Mouse (Mus musculus) embryonic facial prominence, embryonic 13.5 days (tissue): ENCODE measurements around the gene Ttc29. TPM values are rescaled to one million over a fixed set of nuclear protein-coding genes. Genes with fewer than 3 reads are reported as not detected.

Experiments
- ATAC-seq: fragments of 200-750 bp; cut with Nextera tagmentation; 2 replicates; pipeline ENCODE4 v1.8.0; 2017; ENCODE audit warnings: low read depth; ENCODE audit not compliant: insufficient number of reproducible peaks, insufficient read depth, low FRiP score, low TSS enrichment
- H3K27ac ChIP-seq: fragments of 300-500 bp; sonication (generic); 2 replicates; pipeline ENCODE4 v1.5.1; 2015; ENCODE audit warnings: moderate library complexity, mild to moderate bottlenecking, inconsistent platforms
- H3K27me3 ChIP-seq: fragments of 300-500 bp; sonication (generic); 2 replicates; pipeline ENCODE4 v1.6.1; 2015; ENCODE audit warnings: mild to moderate bottlenecking, inconsistent platforms
- H3K36me3 ChIP-seq: fragments of 300-500 bp; sonication (generic); 2 replicates; pipeline ENCODE4 v1.6.1; 2015; ENCODE audit warnings: mild to moderate bottlenecking, inconsistent platforms
- H3K4me1 ChIP-seq: fragments of 300-500 bp; sonication (generic); 2 replicates; pipeline ENCODE4 v1.6.1; 2015; ENCODE audit warnings: inconsistent platforms
- H3K4me2 ChIP-seq: fragments of 300-500 bp; sonication (generic); 2 replicates; pipeline ENCODE4 v1.6.1; 2015; ENCODE audit warnings: moderate library complexity, mild to moderate bottlenecking, inconsistent platforms
- H3K4me3 ChIP-seq: fragments of 300-500 bp; sonication (generic); 2 replicates; pipeline ENCODE4 v1.5.1; 2015; ENCODE audit warnings: mild to moderate bottlenecking, inconsistent platforms
- H3K9ac ChIP-seq: fragments of 300-500 bp; sonication (generic); 2 replicates; pipeline ENCODE4 v1.6.1; 2015; ENCODE audit warnings: mild to moderate bottlenecking, inconsistent platforms
- H3K9me3 ChIP-seq: fragments of 300-500 bp; sonication (generic); 2 replicates; pipeline ENCODE4 v1.6.1; 2016; ENCODE audit warnings: inconsistent platforms
- WGBS: fragments of 180-500 bp; shearing (Covaris S2); methylation state at CpG from one replicate; pipeline ENCODE4 v1.1.7; 2015; ENCODE audit warnings: mixed read lengths; 5-methylcytosine and 5-hydroxymethylcytosine counted together
- polyA plus RNA-seq: library from polyadenylated mRNA; unstranded; fragments of >200 nt; fragmentation: Nextera tagmentation; extraction: Ambion mirVana; gene quantifications from 2 replicates; pipeline ENCODE4 v1.2.1, GENCODE M21; 2015

The Ttc29 gene
- polyA plus RNA-seq, 1 experiment from 2014 or later, result not detected

DNA sequence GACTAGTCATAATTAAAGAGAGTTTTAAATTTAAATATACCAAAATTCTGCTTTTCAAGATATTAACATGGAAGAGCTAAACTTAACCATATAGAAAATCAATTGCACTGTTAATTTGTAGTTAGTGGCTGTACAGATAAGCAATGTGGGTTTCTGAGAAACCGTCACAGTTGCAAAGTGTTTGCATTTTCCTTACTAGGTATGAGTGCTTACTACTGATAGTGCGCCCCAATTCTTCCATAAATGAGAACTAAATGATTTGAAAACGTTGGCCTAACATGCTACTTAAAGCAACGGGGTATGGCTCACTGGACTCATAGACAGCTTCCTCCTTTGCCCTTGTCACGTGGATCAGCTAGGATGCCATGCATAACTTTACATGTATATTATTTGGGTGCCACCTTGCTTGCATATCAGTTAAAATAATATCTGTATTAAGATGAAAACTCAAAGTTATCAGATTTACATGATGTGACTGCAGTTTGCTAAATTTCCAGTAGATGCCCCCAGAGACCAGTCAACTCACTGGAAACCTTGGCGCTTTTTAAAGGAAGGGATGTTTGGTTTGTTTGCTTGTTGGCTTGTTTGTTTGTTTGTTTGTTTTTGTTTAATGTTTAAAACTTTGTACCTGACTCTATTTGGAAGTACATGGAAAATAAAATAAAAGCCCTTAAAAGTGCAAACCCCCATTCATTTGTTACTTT lies 25.0 kb downstream of the Ttc29 start:
- no peak overlapping the region for H3K27ac ChIP-seq
- peaks cover 2% of the 10 kb centered on the region; the same call in 1 of the 2 replicates for H3K4me1 ChIP-seq
- ATAC-seq, result no peak
- 63% methylated on average over 6 of the region's 6 CpGs for WGBS
- no peaks in the 10 kb centered on the region for H3K27me3 ChIP-seq
- no peak overlapping the region for H3K4me3 ChIP-seq
- H3K36me3 ChIP-seq, result no peaks in the 10 kb centered on the region
- no peak overlapping the region for H3K9ac ChIP-seq
- no peak overlapping the region for H3K4me2 ChIP-seq
- H3K9me3 ChIP-seq, result no peaks in the 10 kb centered on the region

DNA sequence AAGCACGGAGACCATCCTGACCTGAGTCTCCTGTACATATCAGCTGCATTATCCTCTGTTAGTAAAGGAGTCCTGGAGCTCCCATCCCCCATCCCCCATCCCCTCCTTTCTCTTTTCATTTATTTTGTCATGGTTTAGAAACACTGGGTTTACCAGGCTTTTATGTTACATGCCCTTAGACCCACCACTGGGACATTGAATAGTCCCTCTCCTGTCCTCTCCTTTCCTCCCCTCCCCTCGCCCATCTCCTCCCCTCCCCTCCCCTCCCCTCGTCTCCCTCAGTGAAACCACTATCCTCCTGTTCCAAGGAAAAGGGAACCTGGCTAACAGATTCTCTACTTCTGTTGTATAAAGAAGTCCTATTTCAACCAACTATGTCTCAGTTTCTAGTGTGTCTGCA lies 38.0 kb downstream of the Ttc29 start:
- no peak overlapping the region for H3K27ac ChIP-seq
- 33% methylated on average over 3 of the region's 3 CpGs for WGBS
- no peak for ATAC-seq
- H3K4me1 ChIP-seq, result no peaks in the 10 kb centered on the region
- no peaks in the 10 kb centered on the region for H3K9me3 ChIP-seq
- no peak overlapping the region for H3K4me2 ChIP-seq
- no peak overlapping the region for H3K4me3 ChIP-seq
- no peaks in the 10 kb centered on the region for H3K36me3 ChIP-seq
- no peaks in the 10 kb centered on the region for H3K27me3 ChIP-seq
- H3K9ac ChIP-seq, result no peak overlapping the region

DNA sequence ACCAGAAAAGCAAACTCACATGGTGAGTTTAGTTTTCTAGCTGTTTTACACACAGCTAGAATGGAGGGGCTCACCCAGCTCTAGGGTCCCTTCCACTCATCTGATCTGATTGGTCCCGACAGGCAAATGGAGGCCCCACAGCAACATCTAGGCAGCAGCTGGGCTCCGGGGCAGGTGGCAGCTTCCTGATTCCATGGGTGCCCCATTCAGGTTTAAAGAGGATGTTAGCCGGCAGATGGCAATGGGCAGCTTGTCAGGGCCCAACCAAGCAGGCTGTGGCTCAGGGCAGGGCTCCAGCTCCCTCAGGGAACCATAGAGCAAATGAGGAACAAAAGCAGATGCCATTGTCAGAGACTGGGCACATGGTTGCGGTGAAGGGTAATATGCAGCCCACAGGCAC lies 41.3 kb downstream of the Ttc29 start:
- ATAC-seq, result no peak
- Histone ChIP-seq H3K9me3 (no peaks in the 10 kb centered on the region), H3K9ac (no peak overlapping the region), H3K36me3 (no peaks in the 10 kb centered on the region), H3K4me3 (no peak overlapping the region), H3K27me3 (no peaks in the 10 kb centered on the region), H3K27ac (no peak overlapping the region), H3K4me2 (no peak overlapping the region), H3K4me1 (no peaks in the 10 kb centered on the region)
- 82% methylated on average over 4 of the region's 4 CpGs for WGBS

DNA sequence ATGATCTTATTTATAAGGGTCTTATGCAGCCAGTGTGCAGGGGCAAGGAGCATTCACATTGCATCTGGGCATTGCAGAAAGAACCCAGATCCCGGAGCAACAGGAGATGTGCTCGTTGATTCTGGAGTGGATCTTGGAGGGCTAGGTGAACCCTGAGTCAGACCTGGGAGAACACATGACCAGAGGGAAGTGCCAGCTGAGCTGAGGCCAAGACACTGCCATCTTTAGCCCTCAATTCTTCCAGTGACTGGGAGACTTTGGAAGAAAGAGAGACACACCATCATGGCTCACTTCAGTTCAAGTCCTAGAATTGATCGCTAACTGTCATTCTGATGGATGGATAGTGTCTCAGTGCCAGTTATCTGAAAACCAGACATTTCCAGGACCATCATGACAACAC lies 41.9 kb downstream of the Ttc29 start:
- no peaks in the 10 kb centered on the region for H3K9me3 ChIP-seq
- H3K27me3 ChIP-seq, result no peaks in the 10 kb centered on the region
- H3K36me3 ChIP-seq, result no peaks in the 10 kb centered on the region
- H3K4me1 ChIP-seq, result no peaks in the 10 kb centered on the region
- no peak overlapping the region for H3K9ac ChIP-seq
- WGBS, result 94% methylated on average over 3 of the region's 3 CpGs
- H3K27ac ChIP-seq, result no peak overlapping the region
- no peak for ATAC-seq
- H3K4me3 ChIP-seq, result no peak overlapping the region
- H3K4me2 ChIP-seq, result no peak overlapping the region

DNA sequence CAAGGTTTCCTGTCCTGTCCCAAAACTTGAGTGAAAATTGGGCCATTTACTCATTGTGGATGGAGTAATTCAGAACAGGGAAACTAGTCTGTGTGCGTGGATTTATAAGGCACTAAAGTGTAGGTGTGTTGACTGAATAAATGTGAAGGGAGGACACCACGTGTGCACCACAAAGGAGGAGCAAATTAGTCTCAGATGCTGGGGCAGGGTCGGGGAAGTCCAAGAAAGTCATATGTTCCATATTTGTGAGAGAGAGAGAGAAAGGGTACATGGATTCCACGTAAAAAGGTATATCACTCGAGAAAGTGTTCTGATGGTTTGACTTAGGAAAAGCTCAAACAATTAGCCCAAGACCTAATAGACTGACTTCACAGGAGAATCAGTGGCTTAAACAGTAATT lies 52.4 kb downstream of the Ttc29 start:
- H3K4me3 ChIP-seq, result no peak overlapping the region
- no peaks in the 10 kb centered on the region for H3K9me3 ChIP-seq
- WGBS, result 32% methylated on average over 5 of the region's 5 CpGs
- H3K4me2 ChIP-seq, result no peak overlapping the region
- ATAC-seq, result no peak
- H3K27me3 ChIP-seq, result peaks cover 3% of the 10 kb centered on the region; the same call in 1 of the 2 replicates
- no peak overlapping the region for H3K9ac ChIP-seq
- no peak overlapping the region for H3K27ac ChIP-seq
- H3K36me3 ChIP-seq, result no peaks in the 10 kb centered on the region
- peaks cover 6% of the 10 kb centered on the region; the same call in 1 of the 2 replicates for H3K4me1 ChIP-seq

DNA sequence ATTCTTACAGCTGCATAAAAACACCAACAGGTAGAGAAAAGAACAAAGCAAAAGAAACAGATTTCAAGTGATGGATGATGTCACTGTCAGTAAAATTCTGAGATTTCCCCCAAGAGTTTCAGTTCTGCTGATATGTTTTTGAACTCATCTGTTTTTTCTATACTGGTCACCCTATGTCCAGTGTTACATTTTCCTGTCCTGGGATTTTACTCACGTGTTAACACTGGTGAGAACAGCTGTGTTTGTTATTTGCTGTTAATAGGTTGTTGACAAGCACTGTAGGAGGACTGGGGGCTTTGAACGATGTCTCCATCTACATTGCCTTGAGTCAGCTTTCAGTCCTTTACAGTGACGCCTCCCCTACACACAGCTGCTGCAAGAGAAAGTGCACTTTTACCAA lies 53.1 kb downstream of the Ttc29 start:
- H3K27ac ChIP-seq, result no peak overlapping the region
- WGBS, result 32% methylated on average over 3 of the region's 3 CpGs

DNA sequence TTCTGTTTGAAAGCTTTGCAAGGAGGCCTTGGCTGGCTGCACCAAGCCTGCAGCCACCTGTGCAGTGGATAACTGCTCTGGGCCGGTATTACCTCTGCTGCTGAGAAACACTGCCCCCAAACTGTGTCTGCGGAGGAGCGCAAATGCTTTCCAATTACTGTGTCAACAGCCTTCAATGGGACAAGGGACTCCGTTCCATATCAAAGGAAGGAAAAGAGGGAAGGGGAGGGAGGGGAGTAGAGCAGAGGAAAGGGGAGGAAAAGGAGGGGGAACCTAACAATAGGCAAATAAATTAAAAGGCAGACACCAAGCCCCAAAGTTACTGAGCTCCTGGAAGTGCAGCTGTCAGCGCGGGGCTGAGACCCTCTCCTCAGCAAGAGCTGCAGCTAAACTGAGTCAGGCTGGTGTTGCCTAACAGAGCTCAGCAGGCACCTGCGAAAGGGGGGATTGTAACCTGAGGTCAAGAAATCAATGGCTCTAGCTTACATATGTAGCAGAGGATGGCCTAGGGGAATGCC lies 54.9 kb downstream of the Ttc29 start:
- Histone ChIP-seq H3K4me3 (no peak overlapping the region), H3K27ac (no peak overlapping the region), H3K9ac (no peak overlapping the region), H3K9me3 (no peaks in the 10 kb centered on the region), H3K36me3 (no peaks in the 10 kb centered on the region), H3K4me2 (no peak overlapping the region), H3K27me3 (peaks cover 3% of the 10 kb centered on the region; the same call in 1 of the 2 replicates), H3K4me1 (peaks cover 18% of the 10 kb centered on the region; the same call in 1 of the 2 replicates)
- ATAC-seq, result no peak
- WGBS, result 5% methylated on average over 7 of the region's 7 CpGs

More for the DNA sequence above, 53.1 kb downstream of the Ttc29 start:
- peaks cover 12% of the 10 kb centered on the region; the same call in 1 of the 2 replicates for H3K4me1 ChIP-seq
- H3K9me3 ChIP-seq, result no peaks in the 10 kb centered on the region
- peaks cover 3% of the 10 kb centered on the region; the same call in 1 of the 2 replicates for H3K27me3 ChIP-seq
- no peak overlapping the region for H3K4me2 ChIP-seq
- no peaks in the 10 kb centered on the region for H3K36me3 ChIP-seq
- ATAC-seq, result no peak
- no peak overlapping the region for H3K9ac ChIP-seq
- no peak overlapping the region for H3K4me3 ChIP-seq

DNA sequence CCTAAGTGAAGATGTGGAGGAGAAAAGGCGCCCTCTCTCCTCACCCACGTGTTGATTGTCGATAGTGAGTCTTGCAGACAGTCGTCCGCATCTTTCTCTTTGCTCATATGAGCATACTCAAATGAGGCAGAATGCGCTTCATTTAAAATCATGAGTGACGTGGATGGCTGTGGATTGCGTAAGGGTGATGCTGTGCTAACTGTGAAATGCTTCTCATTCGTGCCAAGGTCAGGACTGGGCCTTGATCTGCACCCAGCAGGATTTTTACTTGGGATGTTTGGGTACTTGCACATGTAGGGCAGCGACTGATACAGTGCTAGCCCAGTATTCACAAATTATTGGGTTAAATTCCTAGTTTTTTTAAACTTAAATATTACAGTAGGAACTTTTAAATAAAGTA lies 56.2 kb downstream of the Ttc29 start:
- H3K9me3 ChIP-seq, result no peaks in the 10 kb centered on the region
- no peak overlapping the region for H3K27ac ChIP-seq
- H3K4me3 ChIP-seq, result no peak overlapping the region
- no peak for ATAC-seq
- H3K27me3 ChIP-seq, result peaks cover 3% of the 10 kb centered on the region; the same call in 1 of the 2 replicates
- 82% methylated on average over 10 of the region's 10 CpGs for WGBS
- H3K4me1 ChIP-seq, result peaks cover 18% of the 10 kb centered on the region; the same call in 1 of the 2 replicates
- no peaks in the 10 kb centered on the region for H3K36me3 ChIP-seq
- no peak overlapping the region for H3K9ac ChIP-seq
- H3K4me2 ChIP-seq, result no peak overlapping the region

DNA sequence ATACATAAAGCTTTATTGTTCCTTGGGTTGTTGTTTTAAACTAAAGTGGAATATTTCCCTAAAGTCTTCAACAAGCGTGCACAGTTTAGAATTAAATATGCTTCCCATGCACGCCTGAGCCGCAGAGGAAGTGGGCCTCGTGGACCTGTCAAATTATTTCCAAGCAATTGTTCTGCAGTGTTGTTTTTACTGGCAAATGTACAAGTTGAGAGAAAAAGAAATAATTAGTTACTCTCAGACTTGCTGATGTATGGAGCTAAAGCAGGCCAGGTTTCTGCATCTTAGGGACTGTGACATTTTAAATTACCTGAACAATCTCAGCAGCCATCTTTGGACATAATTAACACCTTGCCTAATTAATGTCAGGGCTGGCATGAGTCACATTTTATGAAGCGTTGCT lies 58.3 kb downstream of the Ttc29 start:
- Histone ChIP-seq H3K36me3 (no peaks in the 10 kb centered on the region), H3K4me2 (no peak overlapping the region), H3K27ac (no peak overlapping the region), H3K9me3 (no peaks in the 10 kb centered on the region), H3K4me1 (peaks cover 18% of the 10 kb centered on the region; the same call in 1 of the 2 replicates), H3K9ac (no peak overlapping the region), H3K4me3 (no peak overlapping the region), H3K27me3 (peaks cover 3% of the 10 kb centered on the region; the same call in 1 of the 2 replicates)
- no peak for ATAC-seq
- 52% methylated on average over 5 of the region's 5 CpGs for WGBS

DNA sequence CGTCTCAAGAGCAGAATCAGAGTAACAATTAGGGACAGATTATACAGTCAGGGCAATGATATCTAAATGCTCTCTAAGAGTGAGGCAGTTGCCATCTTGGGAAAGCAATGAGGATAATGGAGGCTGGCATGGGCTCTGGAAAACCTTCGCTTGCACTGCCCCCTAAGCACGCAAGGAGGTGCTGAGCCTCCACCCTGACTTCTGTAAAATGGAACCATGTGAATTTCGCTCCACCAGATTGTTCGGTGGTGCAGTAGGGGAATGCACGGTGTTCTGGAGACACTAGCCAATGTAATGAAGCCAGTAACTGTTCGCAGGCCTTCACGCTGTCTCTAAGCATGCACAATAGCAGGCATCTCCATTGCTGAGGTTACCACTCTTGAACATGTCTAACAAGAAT lies 63.0 kb downstream of the Ttc29 start:
- H3K9me3 ChIP-seq, result no peaks in the 10 kb centered on the region
- no peak overlapping the region for H3K9ac ChIP-seq
- H3K36me3 ChIP-seq, result no peaks in the 10 kb centered on the region
- no peak overlapping the region for H3K4me2 ChIP-seq
- H3K4me1 ChIP-seq, result peaks cover 7% of the 10 kb centered on the region; the same call in 1 of the 2 replicates
- no peak overlapping the region for H3K27ac ChIP-seq
- ATAC-seq, result no peak
- H3K27me3 ChIP-seq, result no peaks in the 10 kb centered on the region
- WGBS, result 84% methylated on average over 8 of the region's 8 CpGs
- H3K4me3 ChIP-seq, result no peak overlapping the region

DNA sequence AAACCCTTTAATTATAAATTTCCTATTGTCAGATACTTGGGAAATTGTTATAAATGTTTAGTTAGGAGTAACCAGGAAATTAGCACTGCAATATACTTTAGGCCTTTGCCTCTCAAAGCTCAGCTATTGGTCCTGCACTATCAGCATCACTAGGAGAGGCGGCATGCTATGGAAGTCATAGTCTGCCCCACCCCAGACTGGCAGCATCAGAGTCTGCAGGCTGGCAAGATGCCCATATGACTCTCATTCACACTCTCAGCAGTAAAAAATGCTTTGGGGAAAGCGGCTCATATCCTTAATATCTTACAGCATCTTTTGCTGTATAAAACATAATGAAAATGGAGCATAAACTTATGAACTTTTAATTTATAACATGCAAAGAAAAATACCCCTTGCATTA lies 64.3 kb downstream of the Ttc29 start:
- Histone ChIP-seq H3K4me2 (no peak overlapping the region), H3K9ac (no peak overlapping the region), H3K9me3 (no peaks in the 10 kb centered on the region), H3K27me3 (no peaks in the 10 kb centered on the region), H3K4me1 (no peaks in the 10 kb centered on the region), H3K27ac (no peak overlapping the region), H3K4me3 (no peak overlapping the region), H3K36me3 (no peaks in the 10 kb centered on the region)
- ATAC-seq, result no peak
- WGBS, result 72% methylated on average over 2 of the region's 2 CpGs

DNA sequence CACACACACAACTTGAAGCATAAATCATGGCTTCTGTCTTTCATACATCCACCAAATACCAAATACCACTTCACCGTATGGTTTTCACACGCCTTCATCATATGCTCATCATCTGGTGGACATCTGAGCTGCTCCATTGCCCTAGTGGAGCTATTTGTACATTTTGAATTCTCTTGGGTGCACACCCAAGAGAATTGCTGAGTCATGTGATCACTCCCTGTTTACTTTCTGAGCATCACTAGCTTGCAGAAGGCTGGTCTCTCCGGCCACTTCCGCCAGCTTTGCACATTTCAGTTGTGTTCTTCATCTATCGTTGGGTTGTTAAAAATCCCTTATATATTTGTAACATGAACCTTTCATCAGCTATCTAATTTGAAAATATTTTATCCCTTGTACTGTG lies 65.5 kb downstream of the Ttc29 start:
- Histone ChIP-seq H3K4me2 (no peak overlapping the region), H3K36me3 (no peaks in the 10 kb centered on the region), H3K4me3 (no peak overlapping the region), H3K27ac (no peak overlapping the region), H3K9ac (no peak overlapping the region), H3K4me1 (no peaks in the 10 kb centered on the region), H3K9me3 (no peaks in the 10 kb centered on the region), H3K27me3 (no peaks in the 10 kb centered on the region)
- ATAC-seq, result no peak
- WGBS, result 85% methylated on average over 5 of the region's 5 CpGs
